Mouse (Mus musculus): ENCODE data around the gene Sec61a2. TPM values are rescaled to one million over a fixed set of nuclear protein-coding genes. Genes with fewer than 3 reads are reported as not detected.

Gene Sec61a2
- 15.3 and 25.3 TPM in 2 replicates for polyA plus RNA-seq (2012; rRNA removed)

GRCm38 (mm10) chr2:5894843-5895570 lies at the start of gene Sec61a2:
Gene Sec61a2, minus strand, starts transcription at chr2:5895432.

GRCm38 (mm10) chr2:5942416-5943032 lies 47.3 kb upstream of the Sec61a2 start, which contains the start of gene Dhtkd1:
Gene Dhtkd1, minus strand, starts transcription at chr2:5942792.

GRCm38 (mm10) chr2:5862834-5863233 lies 32.4 kb downstream of the Sec61a2 start, which contains the start of gene Gm13199:
Gene Gm13199, minus strand, starts transcription at chr2:5862934.

GRCm38 (mm10) chr2:5844873-5845631 lies 50.2 kb downstream of the Sec61a2 start, which contains the start of the genes Nudt5 and Cdc123:
Gene Nudt5, plus strand, starts transcription at chr2:5845019.
Gene Cdc123, minus strand, starts transcription at chr2:5845164.

Other genes with a start within 250 kb of the Sec61a2 start
- 34.1 and 37.6 TPM in 2 replicates for gene Camk1d, start 180.9 kb downstream of the Sec61a2 start, polyA plus RNA-seq (2012; rRNA removed)
- 4.3 and 5.2 TPM in 2 replicates for gene Nudt5, start 50.4 kb downstream of the Sec61a2 start, polyA plus RNA-seq (2012; rRNA removed)
- gene Cdc123, start 50.3 kb downstream of the Sec61a2 start, polyA plus RNA-seq (2012; rRNA removed) = 24.6 and 34.2 TPM in 2 replicates
- 1.9 and 2.9 TPM in 2 replicates for gene Gm13199, start 32.5 kb downstream of the Sec61a2 start, polyA plus RNA-seq (2012; rRNA removed)
- 0.35 and 0.64 TPM in 2 replicates for gene Dhtkd1, start 47.4 kb upstream of the Sec61a2 start, polyA plus RNA-seq (2012; rRNA removed)
- 1.1 and 1.5 TPM in 2 replicates for gene Upf2, start 56.0 kb upstream of the Sec61a2 start, polyA plus RNA-seq (2012; rRNA removed)
- 13.9 and 15.7 TPM in 2 replicates for gene Proser2, start 234.8 kb upstream of the Sec61a2 start, polyA plus RNA-seq (2012; rRNA removed)